Mouse (Mus musculus) heart, embryonic 16.5 days (tissue): Measurements from ENCODE around the gene Tmem239. TPM values are rescaled to one million over a fixed set of nuclear protein-coding genes. Genes with fewer than 3 reads are reported as not detected.
A peak's percentile ranks its signal among the peaks of the same experiment; 100 is the strongest.
"Not testable (repeated sequence)": the region's sequence is repeated elsewhere in the genome, so short reads cannot be mapped to it uniquely, and the experiment has no call there.

ENCODE experiments used
- ATAC-seq: fragments of 200-750 bp; cut with Nextera tagmentation; replicated peaks from 2 replicates; pipeline ENCODE4 v1.8.0; 2017; ENCODE audit warnings: moderate number of reproducible peaks; ENCODE audit not compliant: insufficient read depth, low FRiP score; ENCODE audit errors: extremely low read depth
- H3K27ac ChIP-seq: fragments of 300-500 bp; sonication (generic); 2 replicates; pipeline ENCODE4 v1.5.1; 2014; ENCODE audit warnings: mild to moderate bottlenecking, low read length, control low read depth, moderate library complexity
- H3K27me3 ChIP-seq: fragments of 300-500 bp; sonication (generic); 2 replicates; pipeline ENCODE4 v1.6.1; 2014; ENCODE audit warnings: low read length, mixed read lengths; ENCODE audit not compliant: control insufficient read depth, insufficient read depth
- H3K36me3 ChIP-seq: fragments of 300-500 bp; sonication (generic); 2 replicates; pipeline ENCODE4 v1.6.1; 2014; ENCODE audit not compliant: control insufficient read depth, insufficient read depth
- H3K4me1 ChIP-seq: fragments of 300-500 bp; sonication (generic); 2 replicates; pipeline ENCODE4 v1.6.1; 2014; ENCODE audit warnings: low read length, mixed read lengths; ENCODE audit not compliant: control insufficient read depth, insufficient read depth
- H3K4me2 ChIP-seq: fragments of 300-500 bp; sonication (generic); 2 replicates; pipeline ENCODE4 v1.6.1; 2014; ENCODE audit warnings: low read depth, mild to moderate bottlenecking, control low read depth, low read length
- H3K4me3 ChIP-seq: fragments of 300-500 bp; sonication (generic); 2 replicates; pipeline ENCODE4 v1.5.1; 2014; ENCODE audit warnings: mild to moderate bottlenecking, control low read depth, low read length
- H3K9ac ChIP-seq: fragments of 300-500 bp; sonication (generic); 2 replicates; pipeline ENCODE4 v1.6.1; 2014; ENCODE audit warnings: low read length, control low read depth
- H3K9me3 ChIP-seq: fragments of 300-500 bp; sonication (generic); replicated peaks from 2 replicates; pipeline ENCODE4 v1.6.1; 2016; ENCODE audit warnings: low read length; ENCODE audit not compliant: control insufficient read depth
- WGBS: fragments of 180-500 bp; shearing (Covaris S2); extraction: QIAGEN DNeasy Blood & Tissue Kit; methylation state at CpG from one replicate; pipeline ENCODE4 v1.1.7; 2014; 5-methylcytosine and 5-hydroxymethylcytosine counted together
- polyA plus RNA-seq: library from polyadenylated mRNA; unstranded; fragments of >200 nt; fragmentation: Nextera tagmentation; extraction: Ambion mirVana; gene quantifications from 2 replicates; pipeline ENCODE4 v1.2.1, GENCODE M21; 2015

Gene Tmem239
- 0.11 TPM in 1 of 2 replicates, not detected in the other for polyA plus RNA-seq

DNA sequence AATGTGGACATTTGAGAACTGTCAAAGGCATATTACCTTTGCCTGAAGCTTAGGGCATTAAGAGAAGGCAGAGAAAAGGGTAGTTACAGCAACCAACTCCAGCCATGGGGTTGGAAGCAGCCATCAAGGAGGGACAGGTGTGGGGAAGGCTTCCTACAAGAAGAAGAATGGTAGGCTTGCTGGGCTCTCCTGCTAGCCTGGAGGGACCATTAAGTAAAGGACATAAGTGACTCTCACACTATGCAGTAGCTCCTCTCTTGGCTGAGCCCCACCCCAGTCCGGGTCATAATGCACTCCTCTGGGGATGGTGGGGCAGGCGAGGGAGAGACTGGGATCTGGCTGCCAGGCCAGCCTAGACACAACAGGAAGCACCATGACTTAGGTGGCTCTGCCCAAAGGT, at the start of gene Tmem239:
Tmem239 (plus strand) TSS at position 301 of the 400 bp plus-strand sequence.
- Histone ChIP-seq H3K9me3 (no peaks in the 10 kb centered on the region), H3K27ac (no peak within 1 kb of the TSS), H3K4me1 (no peaks in the 10 kb centered on the region), H3K27me3 (no peaks in the 10 kb centered on the region), H3K4me3 (no peak within 1 kb of the TSS), H3K4me2 (no peak within 1 kb of the TSS), H3K36me3 (no peaks in the 10 kb centered on the region), H3K9ac (no peak within 1 kb of the TSS)
- no peak for ATAC-seq
- 67% methylated on average over 2 of the region's 2 CpGs for WGBS

DNA sequence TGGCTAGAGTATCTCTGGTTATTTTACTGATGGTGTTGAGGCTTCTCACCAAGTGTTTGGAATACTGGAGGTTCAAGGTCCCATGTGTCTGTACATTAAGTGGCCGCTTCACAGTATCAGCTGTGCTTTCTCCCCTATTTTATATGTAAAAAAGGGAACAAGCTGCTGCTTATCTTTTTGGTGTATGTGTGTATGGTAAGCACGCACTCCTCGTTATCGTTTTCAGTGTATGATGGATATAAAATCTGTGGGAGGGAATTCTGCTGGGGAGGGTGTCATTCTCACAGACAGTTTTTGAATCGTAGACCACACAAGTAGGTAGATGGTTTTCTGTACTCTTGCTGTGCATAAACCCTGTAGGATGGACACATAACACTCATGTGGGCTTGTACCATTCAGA, 48.7 kb upstream of the Tmem239 start:
- no peak overlapping the region for H3K4me3 ChIP-seq
- H3K4me1 ChIP-seq, result no peaks in the 10 kb centered on the region
- H3K9me3 ChIP-seq, result no peaks in the 10 kb centered on the region
- H3K4me2 ChIP-seq, result no peak overlapping the region
- no peaks in the 10 kb centered on the region for H3K36me3 ChIP-seq
- no peak overlapping the region for H3K27ac ChIP-seq
- no peak overlapping the region for H3K9ac ChIP-seq
- H3K27me3 ChIP-seq, result peaks cover 42% of the 10 kb centered on the region
- no peak for ATAC-seq
- 84% methylated on average over 5 of the region's 5 CpGs for WGBS

DNA sequence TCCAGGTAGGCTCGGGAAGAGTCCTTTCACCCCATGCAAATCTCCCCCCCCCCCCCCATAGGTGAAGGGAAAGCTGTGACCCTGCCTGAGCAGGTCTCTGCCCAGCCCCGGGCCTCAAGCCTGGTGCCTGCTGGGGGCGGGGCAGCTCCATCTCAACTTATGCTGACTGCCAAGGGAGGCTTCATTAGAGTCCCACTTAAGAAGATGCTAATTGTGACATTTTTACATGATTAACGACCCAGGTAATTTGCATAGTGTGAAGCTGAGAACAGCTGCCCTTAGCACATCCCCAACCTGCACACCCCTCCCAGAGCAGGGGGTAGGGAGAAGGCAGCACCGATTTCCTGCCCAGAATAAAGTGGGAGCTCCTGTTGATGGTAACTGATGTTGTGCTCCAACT, 47.4 kb upstream of the Tmem239 start:
- Histone ChIP-seq H3K4me1 (no peaks in the 10 kb centered on the region), H3K27me3 (peaks cover 55% of the 10 kb centered on the region), H3K4me2 (no peak overlapping the region), H3K4me3 (no peak overlapping the region), H3K9me3 (no peaks in the 10 kb centered on the region), H3K27ac (no peak overlapping the region), H3K9ac (no peak overlapping the region), H3K36me3 (no peaks in the 10 kb centered on the region)
- no peak for ATAC-seq
- WGBS, result 16% methylated on average over 5 of the region's 5 CpGs

DNA sequence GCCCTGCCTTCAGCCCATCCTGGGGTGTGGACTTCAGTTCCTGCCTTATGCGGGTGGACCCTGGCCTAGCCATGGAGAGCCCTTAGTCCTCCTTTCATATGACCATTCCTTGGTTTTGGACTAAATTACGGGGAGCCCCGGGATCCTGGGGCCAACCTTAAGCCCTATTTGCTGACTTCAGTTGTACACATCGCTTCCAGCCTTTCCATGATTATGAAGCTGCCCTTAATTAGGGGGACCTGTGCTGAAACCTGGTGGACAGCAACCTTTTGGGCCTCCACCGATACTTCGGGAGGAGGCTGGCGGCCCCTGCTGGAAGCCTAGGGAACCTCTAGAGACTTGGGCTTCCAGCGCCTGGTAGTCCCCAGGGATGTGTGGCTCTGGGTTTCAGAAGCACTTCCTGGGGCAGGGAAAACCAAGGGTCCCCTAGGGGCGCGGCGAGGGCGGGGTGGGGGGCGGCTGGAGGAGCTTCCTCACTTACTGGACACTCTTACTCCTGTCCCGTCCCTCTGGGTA, 43.7 kb upstream of the Tmem239 start:
- Histone ChIP-seq H3K4me2 (no peak overlapping the region), H3K27me3 (peaks cover 57% of the 10 kb centered on the region), H3K36me3 (no peaks in the 10 kb centered on the region), H3K4me3 (no peak overlapping the region), H3K9ac (no peak overlapping the region), H3K9me3 (no peaks in the 10 kb centered on the region), H3K4me1 (0 out of 2 replicates have a peak, but pooled peaks cover 4% of the 10 kb centered on the region), H3K27ac (no peak overlapping the region)
- 2% methylated on average over 14 of the region's 14 CpGs for WGBS
- peak; percentile 46; the same call in 1 of the 2 replicates for ATAC-seq

DNA sequence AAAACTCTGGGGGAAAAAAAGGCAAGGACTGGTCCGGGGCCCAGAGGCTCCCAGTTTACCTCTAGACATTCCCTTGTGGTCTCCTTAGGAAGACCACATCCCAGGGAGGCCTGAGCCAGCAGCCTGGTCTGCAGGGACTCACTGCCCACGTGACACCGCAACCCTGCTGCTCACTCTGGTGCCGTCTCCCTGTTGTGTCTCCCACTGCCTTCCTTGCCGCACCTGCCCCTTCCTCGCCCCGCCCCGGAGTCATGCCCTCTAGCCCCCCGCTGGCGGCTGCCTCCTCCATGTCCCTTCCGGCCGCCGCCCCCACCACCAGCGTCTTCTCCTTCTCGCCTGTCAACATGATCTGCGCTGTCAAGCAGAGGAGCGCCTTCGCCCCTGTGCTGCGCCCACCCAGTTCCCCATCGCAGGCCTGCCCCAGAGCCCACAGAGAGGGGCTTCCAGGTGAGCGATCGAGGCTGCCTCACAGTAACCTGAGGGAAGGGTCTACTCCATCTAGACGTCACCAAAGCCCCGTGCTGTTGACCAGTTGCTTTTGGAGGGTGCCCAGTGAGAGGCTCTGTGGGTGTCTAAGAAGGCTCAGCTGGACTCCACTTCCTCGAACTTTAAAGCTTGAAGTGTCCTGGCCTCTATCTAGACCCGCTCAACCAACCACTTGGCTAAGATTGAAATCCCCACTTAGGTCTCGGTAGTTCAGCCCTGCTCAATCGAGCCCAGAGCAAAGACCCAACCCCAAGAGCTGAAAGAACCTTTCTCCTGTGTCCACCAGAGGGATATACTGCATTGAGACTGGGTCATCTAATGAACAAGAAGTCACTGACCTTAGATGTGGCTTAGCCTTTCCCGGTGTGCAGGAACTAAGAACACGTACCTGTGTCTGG, 40.8 kb upstream of the Tmem239 start:
- whole genome bisulfite sequencing, result 5% methylated on average over 30 of the region's 30 CpGs
- H3K9me3 ChIP-seq, result no peaks in the 10 kb centered on the region
- peak overlapping the region; percentile 59 for H3K4me3 ChIP-seq
- no peak overlapping the region for H3K27ac ChIP-seq
- 0 out of 2 replicates have a peak, but pooled peaks cover 4% of the 10 kb centered on the region for H3K4me1 ChIP-seq
- ATAC-seq, result peak; percentile 60; the same call in 1 of the 2 replicates
- peak overlapping the region; percentile 69 for H3K9ac ChIP-seq
- peaks cover 35% of the 10 kb centered on the region for H3K27me3 ChIP-seq
- H3K36me3 ChIP-seq, result no peaks in the 10 kb centered on the region
- H3K4me2 ChIP-seq, result peak overlapping the region; percentile 77

DNA sequence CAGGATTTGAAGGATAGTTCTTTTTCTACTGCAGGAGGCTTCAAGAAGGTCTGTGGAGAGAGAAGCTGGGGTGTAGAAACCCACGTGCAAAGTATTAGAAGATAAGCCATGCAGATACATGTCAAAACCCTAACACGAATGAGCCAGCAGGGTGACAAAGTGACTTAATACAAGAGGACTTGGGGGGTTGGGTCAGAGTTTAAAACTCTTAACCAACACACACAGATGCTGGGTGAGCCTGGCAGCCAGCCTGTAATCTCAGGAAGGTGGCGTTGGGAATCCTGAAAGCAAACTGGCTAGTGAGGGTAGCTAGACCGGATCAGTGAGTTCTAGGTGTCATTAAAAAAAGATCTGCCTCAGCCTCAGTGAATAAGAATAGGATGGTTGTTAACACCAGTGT, 38.9 kb upstream of the Tmem239 start:
- WGBS, result 45% methylated on average over 4 of the region's 4 CpGs
- Histone ChIP-seq H3K4me1 (0 out of 2 replicates have a peak, but pooled peaks cover 4% of the 10 kb centered on the region), H3K9me3 (no peaks in the 10 kb centered on the region), H3K27me3 (peaks cover 17% of the 10 kb centered on the region), H3K9ac (no peak overlapping the region), H3K36me3 (no peaks in the 10 kb centered on the region), H3K4me2 (no peak overlapping the region), H3K27ac (no peak overlapping the region), H3K4me3 (no peak overlapping the region)
- no peak for ATAC-seq

DNA sequence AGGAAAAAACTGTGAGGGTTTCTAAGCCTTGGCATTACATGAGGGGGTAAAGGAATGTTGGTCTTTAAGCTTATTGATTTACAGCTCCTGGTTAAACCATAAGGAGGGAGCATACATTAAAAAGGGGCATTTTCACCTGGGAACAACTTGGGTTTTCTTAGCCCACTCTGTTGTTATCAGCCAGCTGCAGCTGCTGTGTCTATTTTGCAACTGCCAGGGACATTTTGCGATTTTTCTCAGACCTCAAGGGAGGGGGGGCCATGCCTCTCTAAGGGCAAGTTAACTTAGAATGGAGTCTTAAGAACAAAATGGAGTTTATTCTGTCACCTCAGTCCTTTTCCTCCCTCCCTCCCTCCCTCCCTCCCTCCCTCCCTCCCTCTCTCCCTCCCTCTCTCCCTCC, 33.3 kb upstream of the Tmem239 start:
- not testable (repeated sequence) for H3K9me3 ChIP-seq, H3K27ac ChIP-seq, H3K36me3 ChIP-seq, H3K27me3 ChIP-seq, ATAC-seq, H3K4me3 ChIP-seq, H3K4me1 ChIP-seq, H3K9ac ChIP-seq, H3K4me2 ChIP-seq
- WGBS, result 13% methylated on average over 1 of the region's 1 CpGs

DNA sequence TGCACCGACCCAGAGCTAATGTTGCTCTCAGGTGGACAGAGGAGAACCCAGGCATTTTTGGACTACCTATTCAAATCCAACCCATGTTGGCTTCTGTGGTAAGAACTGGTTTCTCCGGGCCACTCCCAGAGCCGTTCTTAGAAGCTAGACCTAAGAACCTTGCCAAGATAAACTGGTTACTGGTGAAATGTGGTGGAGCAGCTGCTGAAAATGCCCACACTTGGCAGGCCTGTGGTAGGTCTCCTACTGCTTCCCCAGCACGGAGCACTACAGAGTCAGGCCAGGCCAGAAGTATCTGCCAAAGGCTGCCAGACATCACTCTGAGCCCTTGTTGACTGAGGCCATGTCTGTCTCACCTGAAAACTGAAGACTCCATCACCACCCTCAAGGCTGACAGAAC, 31.3 kb upstream of the Tmem239 start:
- H3K4me3 ChIP-seq, result no peak overlapping the region
- no peak overlapping the region for H3K27ac ChIP-seq
- no peaks in the 10 kb centered on the region for H3K4me1 ChIP-seq
- WGBS, result 66% methylated on average over 4 of the region's 4 CpGs
- H3K9me3 ChIP-seq, result no peaks in the 10 kb centered on the region
- H3K27me3 ChIP-seq, result no peaks in the 10 kb centered on the region; the same call in 1 of the 2 replicates
- H3K4me2 ChIP-seq, result no peak overlapping the region
- H3K36me3 ChIP-seq, result no peaks in the 10 kb centered on the region
- ATAC-seq, result no peak
- H3K9ac ChIP-seq, result no peak overlapping the region

DNA sequence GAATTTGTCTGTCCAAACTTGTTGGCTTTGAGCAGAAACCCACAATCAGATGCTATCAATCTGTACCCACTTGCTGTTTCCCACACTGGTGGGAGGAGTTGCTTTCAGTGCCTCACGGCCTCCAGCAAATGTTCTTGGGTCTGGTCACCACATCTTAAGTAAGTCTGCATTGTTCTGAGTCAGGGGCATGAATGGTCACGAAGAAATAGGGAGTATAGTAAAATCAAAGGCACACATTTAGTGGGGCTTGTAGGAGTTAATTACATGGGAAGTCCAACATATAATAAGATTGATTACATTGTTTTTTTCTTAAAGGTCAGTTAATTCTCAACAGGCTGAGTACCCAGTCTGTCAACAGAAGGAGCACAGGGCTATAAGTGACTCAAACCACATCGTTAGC, 23.1 kb upstream of the Tmem239 start:
- Histone ChIP-seq H3K4me1 (no peaks in the 10 kb centered on the region), H3K9me3 (no peaks in the 10 kb centered on the region), H3K9ac (no peak overlapping the region), H3K27ac (no peak overlapping the region), H3K4me3 (no peak overlapping the region), H3K27me3 (peaks cover 2% of the 10 kb centered on the region; the same call in 1 of the 2 replicates), H3K36me3 (no peaks in the 10 kb centered on the region), H3K4me2 (no peak overlapping the region)
- ATAC-seq, result no peak
- 56% methylated on average over 3 of the region's 3 CpGs for WGBS
